Mouse (Mus musculus): ENCODE data around the gene Dnah7c.
"Not testable (repeated sequence)": the region's sequence is repeated elsewhere in the genome, so short reads cannot be mapped to it uniquely, and the experiment has no call there.

The Dnah7c gene

DNA sequence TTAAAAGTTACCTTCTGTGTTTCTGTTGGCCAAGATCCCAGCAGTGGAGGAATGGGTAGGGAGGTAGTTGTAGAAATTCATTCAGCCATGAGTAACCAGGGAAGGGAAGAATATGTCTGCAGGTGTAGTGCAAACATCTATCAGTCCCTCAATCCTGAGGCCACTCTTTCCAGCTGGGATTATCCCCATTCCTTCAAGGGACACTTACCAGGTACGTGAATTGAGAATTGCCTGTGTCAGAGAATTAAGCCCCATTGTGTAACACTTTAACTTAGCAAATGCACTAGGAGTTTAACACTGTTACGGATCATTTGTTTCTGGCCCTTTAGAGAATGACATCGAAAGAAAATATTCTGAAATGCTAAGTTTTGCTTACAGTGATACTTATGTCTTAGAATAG is 304.3 kb downstream of the Dnah7c start:
- not testable (repeated sequence) for DNase-seq (ENCODE audit: low read depth, low spot score)

DNA sequence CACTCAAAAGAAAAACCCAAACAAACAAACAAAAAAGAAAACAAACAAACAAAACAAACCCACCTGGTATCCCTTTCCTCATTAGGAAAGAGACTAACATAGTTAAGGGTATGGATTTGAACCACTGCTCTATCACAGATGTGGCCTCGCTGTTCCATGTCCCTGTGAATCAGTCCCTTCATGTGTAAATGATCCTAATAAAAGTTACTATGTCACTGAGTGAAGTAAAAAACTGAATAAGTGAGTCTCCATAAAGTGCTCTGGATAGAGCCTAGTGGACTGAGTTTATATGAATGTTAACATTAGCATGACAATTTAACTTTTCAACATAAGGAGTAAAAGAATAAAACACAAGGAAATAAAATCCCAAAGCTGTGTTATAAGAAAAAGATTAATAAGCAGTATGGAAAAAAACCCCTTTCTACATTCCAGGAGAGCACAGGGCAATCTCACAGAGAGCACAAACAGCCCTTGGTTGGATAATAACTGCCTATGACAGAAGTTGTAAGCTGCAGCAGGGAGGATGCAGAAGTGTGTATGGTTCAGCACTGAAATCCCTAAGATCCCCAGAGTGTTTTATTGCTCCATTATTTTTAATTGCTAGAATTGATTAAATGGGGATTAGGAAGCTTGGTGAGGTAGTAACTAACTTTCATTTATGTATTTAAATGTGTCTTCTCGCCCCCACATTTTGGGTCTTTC is 308.2 kb downstream of the Dnah7c start:
- not testable (repeated sequence) for DNase-seq (ENCODE audit: low read depth, low spot score)

GRCm38 (mm10) chr1:46734455-46734854 is 309.1 kb downstream of the Dnah7c start:
- DNase-seq (ENCODE audit: low read depth, low spot score): not testable (repeated sequence)

GRCm38 (mm10) chr1:46764600-46764999 is 339.2 kb downstream of the Dnah7c start:
- not testable (repeated sequence) for DNase-seq (ENCODE audit: low read depth, low spot score)

DNA sequence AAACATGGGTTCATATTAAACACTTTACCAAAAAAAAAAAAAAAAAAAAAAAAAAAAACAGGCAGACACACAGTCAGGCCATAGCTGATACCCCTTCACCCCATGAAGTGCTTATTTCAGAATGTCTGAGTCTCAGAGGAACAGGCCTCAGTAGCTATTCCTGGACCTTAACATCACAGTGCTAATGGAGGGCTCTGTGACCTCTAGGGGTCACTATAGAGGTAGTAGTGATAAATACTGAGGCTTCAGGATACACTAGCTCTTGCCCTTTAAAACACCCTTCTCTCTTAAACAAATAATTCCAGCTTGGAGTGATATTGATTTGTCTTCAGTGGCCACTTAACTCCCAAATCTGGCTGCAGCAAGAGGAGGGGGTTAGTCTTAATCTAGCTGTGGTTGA is 343.9 kb downstream of the Dnah7c start:
- DNase-seq (ENCODE audit: low read depth, low spot score): not testable (repeated sequence)

GRCm38 (mm10) chr1:46770077-46770695 is 344.8 kb downstream of the Dnah7c start:
- DNase-seq (ENCODE audit: low read depth, low spot score): not testable (repeated sequence)

DNA sequence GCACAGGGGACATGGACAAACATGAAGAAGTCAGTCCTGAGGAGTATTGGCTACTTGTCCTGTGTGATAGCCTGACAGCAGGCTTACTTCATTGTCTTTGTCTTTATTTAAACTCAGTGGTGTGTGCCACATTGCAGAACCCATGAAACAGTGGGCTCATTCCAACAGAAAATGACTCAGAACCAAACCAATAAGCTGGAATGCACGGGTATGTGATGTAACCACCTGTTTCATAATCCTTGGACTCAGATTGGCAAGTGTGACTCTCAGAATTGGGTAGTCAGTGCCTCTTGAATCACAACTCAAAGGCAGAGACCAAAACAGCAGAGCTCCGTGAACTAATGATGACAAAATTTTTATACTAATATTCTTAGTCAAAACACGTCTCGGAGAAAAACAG is 356.8 kb downstream of the Dnah7c start:
- DNase-seq (ENCODE audit: low read depth, low spot score): not testable (repeated sequence)

- no peak for DNase-seq (ENCODE audit: low read depth, low spot score)
Measured at GRCm38 (mm10) chr1:46805074-46805473, 379.7 kb downstream of the Dnah7c start.

- not testable (repeated sequence) for DNase-seq (ENCODE audit: low read depth, low spot score)
Measured at GRCm38 (mm10) chr1:46808630-46809029, 383.2 kb downstream of the Dnah7c start.

- DNase-seq (ENCODE audit: low read depth, low spot score): no peak
Measured at GRCm38 (mm10) chr1:46817934-46818333, 392.5 kb downstream of the Dnah7c start.

GRCm38 (mm10) chr1:46822256-46822972 is 397.0 kb downstream of the Dnah7c start:
- DNase-seq (ENCODE audit: low read depth, low spot score): no peak

- no peak for DNase-seq (ENCODE audit: low read depth, low spot score)
Measured at GRCm38 (mm10) chr1:46830066-46830843, 404.9 kb downstream of the Dnah7c start.

DNA sequence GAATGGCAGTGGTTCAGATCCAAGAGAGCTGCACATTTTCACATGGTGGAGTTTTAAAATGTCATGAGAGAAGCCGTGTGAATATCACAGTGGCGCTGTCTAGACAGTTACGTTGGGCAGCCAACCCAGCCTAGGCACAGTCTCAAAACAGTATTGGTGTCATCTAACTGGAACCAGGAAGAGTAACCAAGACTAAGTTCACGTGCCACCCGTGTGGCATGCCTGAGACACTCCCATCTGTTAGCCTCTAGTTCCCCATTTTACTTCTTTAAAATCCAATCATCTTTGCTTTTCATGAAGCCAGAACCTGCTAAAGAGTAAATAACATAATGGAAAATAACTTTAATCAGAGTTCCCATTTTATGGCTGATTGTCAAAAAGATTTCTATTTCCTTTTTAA is 406.5 kb downstream of the Dnah7c start:
- no peak for DNase-seq (ENCODE audit: low read depth, low spot score)

DNA sequence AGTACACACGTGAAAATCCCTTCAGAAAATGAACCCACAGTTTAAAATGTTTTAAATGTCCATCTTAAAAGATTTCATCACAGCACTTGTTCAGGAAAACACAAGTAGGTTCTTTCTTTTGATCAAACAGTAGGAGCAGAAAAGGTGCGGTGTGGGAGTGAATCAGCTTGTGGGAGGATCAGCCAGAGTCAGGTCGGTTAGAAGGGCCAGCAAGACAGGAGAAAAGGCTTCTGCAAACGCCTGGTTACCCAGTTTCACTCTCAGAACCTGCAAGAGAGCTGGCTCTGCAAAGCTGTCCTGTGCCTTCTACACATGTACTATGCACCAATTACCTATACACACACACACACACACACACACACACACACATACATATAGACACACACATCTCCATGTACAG is 418.0 kb downstream of the Dnah7c start:
- DNase-seq (ENCODE audit: low read depth, low spot score): no peak

- no peak for DNase-seq (ENCODE audit: low read depth, low spot score)
Measured at GRCm38 (mm10) chr1:46844281-46844680, 418.9 kb downstream of the Dnah7c start.

DNA sequence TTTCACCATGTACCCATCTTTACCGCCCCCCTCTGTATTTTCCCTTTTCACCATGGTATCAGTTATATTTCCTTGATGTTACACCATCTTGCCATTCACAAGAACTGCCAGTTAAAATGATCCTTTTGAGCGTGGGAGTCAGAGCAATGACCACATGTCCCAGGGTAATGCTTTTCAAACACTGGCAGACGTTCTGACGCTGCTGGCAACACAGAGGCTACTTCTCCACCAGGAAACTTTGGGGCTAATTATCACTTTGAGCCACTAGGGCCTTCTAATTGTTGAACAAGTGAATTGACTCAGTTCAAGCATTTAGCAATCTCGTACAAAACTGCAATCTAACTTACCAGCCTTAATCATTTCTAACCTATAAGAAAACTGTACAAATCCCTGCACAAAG is 419.8 kb downstream of the Dnah7c start:
- no peak for DNase-seq (ENCODE audit: low read depth, low spot score)

DNA sequence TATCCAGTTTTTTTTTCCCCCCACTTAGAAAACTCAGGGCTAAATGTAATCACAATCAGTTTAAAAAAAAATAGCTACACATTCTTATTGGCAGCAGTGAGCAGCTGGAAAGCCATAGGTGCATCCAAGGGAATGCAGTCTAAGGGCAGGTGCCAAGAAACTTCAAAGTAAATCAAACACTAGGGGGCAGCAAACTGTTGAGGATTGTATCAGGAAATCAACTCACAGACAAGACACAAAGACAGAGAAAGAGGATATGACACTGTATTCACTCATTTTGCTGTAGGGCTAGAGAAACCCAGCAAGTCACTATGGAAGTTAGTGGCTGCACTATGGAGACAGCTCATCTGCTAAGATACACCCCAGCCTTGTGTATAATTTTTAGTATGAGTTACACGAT is 424.4 kb downstream of the Dnah7c start:
- peak; percentile 63 for DNase-seq (ENCODE audit: low read depth, low spot score)

GRCm38 (mm10) chr1:46851586-46851985 is 426.2 kb downstream of the Dnah7c start:
- no peak for DNase-seq (ENCODE audit: low read depth, low spot score)

DNA sequence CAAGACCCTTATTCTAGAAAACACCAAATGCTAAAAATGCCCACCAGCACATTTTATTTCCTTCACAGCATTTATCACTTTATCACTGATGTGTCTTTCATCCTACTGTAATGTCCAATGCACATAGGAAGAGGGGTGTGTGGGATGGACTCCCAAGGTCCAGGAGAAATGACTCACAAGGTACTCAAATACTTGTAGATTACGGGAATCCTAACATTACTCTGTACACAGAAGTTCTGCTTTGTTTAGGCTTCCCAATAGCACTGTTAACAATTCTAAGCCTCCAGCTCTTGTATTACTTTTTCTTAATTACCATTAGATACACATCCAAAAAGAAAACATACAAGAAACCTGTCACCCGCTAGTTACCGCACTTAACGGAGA is 426.8 kb downstream of the Dnah7c start:
- no peak for DNase-seq (ENCODE audit: low read depth, low spot score)

- peak; percentile 44 for DNase-seq (ENCODE audit: low read depth, low spot score)
Measured at GRCm38 (mm10) chr1:46852600-46853272, 427.3 kb downstream of the Dnah7c start.

DNA sequence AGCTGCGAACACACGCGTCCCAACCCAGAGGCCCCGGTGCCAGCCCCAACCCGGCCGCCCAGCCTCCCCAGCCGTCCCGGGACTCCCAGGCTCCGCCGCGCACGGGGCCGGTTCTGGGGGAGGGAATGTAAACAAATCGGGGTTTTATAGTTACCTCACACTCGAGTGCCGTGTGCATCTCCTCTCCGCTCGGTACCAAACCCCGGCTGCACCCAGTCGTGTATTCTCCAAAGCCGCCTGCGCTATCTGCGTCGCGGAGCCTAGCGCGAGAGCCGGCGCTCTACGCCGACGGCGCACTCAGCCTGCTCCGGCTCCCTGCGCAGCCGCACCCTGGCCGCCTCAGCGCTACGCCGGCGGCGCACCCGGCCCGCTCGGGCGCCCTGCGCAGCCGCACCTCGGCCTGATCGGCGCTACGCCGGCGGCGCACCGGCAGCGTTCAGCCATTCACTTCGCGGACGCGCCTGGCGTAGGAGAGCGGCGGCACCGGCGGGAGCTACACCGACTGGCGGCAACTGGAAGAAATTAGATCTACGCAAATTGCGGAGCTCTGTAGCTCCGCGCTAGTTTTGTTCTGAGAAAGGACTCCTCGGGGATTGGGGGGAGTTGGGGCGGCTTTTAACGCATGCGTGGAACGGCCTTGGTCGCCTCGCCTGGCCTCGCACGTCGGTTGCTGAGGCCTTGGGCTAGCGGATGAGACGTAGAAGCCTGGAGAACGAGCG is 428.1 kb downstream of the Dnah7c start:
- peak; percentile 98 for DNase-seq (ENCODE audit: low read depth, low spot score)

Measured in retina, adult 2 months (tissue).